Mouse (Mus musculus) liver (tissue): Measurements from ENCODE around the gene Platr25.
"Not testable (repeated sequence)": the region's sequence is repeated elsewhere in the genome, so short reads cannot be mapped to it uniquely, and the experiment has no call there.

Source experiments
- DNase-seq: peaks from one replicate; pipeline ENCODE4 v3.0.0-alpha.2; 2020; ENCODE audit warnings: mixed read lengths

The Platr25 gene

GRCm38 (mm10) chr13:62760432-62761415 lies at the start of gene Platr25:
Gene Platr25 (minus strand): TSS chr13:62760709.
- peak; percentile 77 for DNase-seq

- not testable (repeated sequence) for DNase-seq
These were observed 47.5 kb upstream of the Platr25 start for GRCm38 (mm10) chr13:62807981-62808380.

- not testable (repeated sequence) for DNase-seq
These were observed 25.6 kb upstream of the Platr25 start for GRCm38 (mm10) chr13:62786135-62786493.

- peak; percentile 22 for DNase-seq
These were observed 25.0 kb upstream of the Platr25 start, which contains the start of gene Gm5141 for GRCm38 (mm10) chr13:62785199-62786134. Gene Gm5141 (minus strand): TSS chr13:62785808.

- DNase-seq, result peak; percentile 14
These were observed 3.3 kb upstream of the Platr25 start for GRCm38 (mm10) chr13:62763806-62764205.

GRCm38 (mm10) chr13:62733322-62733721 lies 27.2 kb downstream of the Platr25 start:
- DNase-seq, result no peak

GRCm38 (mm10) chr13:62712611-62713010 lies 47.9 kb downstream of the Platr25 start:
- DNase-seq, result not testable (repeated sequence)

- not testable (repeated sequence) for DNase-seq
These were observed 75.2 kb downstream of the Platr25 start for GRCm38 (mm10) chr13:62685287-62685648.

- DNase-seq, result peak; percentile 59
These were observed 75.8 kb downstream of the Platr25 start for GRCm38 (mm10) chr13:62684608-62685286.

- no peak for DNase-seq
These were observed 107.2 kb downstream of the Platr25 start for GRCm38 (mm10) chr13:62653369-62653743.

- peak; percentile 52 for DNase-seq
These were observed 107.7 kb downstream of the Platr25 start for GRCm38 (mm10) chr13:62652681-62653368.

- DNase-seq, result peak; percentile 12
These were observed 133.4 kb downstream of the Platr25 start for GRCm38 (mm10) chr13:62627071-62627470.

GRCm38 (mm10) chr13:62624277-62624665 lies 136.2 kb downstream of the Platr25 start:
- DNase-seq, result not testable (repeated sequence)

GRCm38 (mm10) chr13:62623577-62624276 lies 136.8 kb downstream of the Platr25 start, which contains the start of gene 6720489N17Rik:
Gene 6720489N17Rik (minus strand): TSS chr13:62624182.
- DNase-seq, result peak; percentile 83
